ENCODE assay signal across 8 mouse cellular contexts in genomic region chr9:66240991-66241390, GRCm38 (mm10).
A peak's percentile ranks its signal among the peaks of the same experiment; 100 is the strongest.
DNase-seq lines count a peak whose midpoint lies in the region; ATAC-seq and TF ChIP-seq lines count a peak whose summit lies in the region.

No protein-coding gene starts in this region.

- no peak overlapping the region for H3K4me2 ChIP-seq in heart, embryonic 15.5 days
- H3K4me2 ChIP-seq in stomach, postnatal 0 days (replicated peaks; ENCODE audit: low read depth): no peak overlapping the region

- TF ChIP-seq EP300 in stomach, postnatal 0 days (optimal IDR thresholded peaks at IDR 0.05): no peak

- no peak for TF ChIP-seq POLR2A in cortical plate, adult 2 months (IDR thresholded peaks at IDR 0.05; ENCODE audit: extremely low read depth, insufficient read depth, low read length)

- peak; percentile 50; the same call in 1 of the 2 replicates for TF ChIP-seq CTCF in cortical plate, adult 2 months (IDR thresholded peaks at IDR 0.05; ENCODE audit: extremely low read depth, insufficient read depth, low read length)
- TF ChIP-seq CTCF in stomach, postnatal 0 days (IDR thresholded peaks at IDR 0.05; ENCODE audit: low read depth): peak; percentile 87

- no peak overlapping the region for H3K4me3 ChIP-seq in heart, embryonic 15.5 days
- H3K4me3 ChIP-seq in cortical plate, adult 2 months (ENCODE audit: insufficient read depth, low read length): no peak overlapping the region
- no peak overlapping the region for H3K4me3 ChIP-seq in stomach, postnatal 0 days (ENCODE audit: low read depth, low read length)

- H3K27me3 ChIP-seq in heart, embryonic 15.5 days: no peaks in the 10 kb centered on the region
- H3K27me3 ChIP-seq in stomach, postnatal 0 days (ENCODE audit: control insufficient read depth, insufficient read depth, low read length): no peaks in the 10 kb centered on the region

- no peaks in the 10 kb centered on the region for H3K9me3 ChIP-seq in heart, embryonic 15.5 days (replicated peaks)
- no peaks in the 10 kb centered on the region for H3K9me3 ChIP-seq in stomach, postnatal 0 days (ENCODE audit: control insufficient read depth, low read length)

- ATAC-seq in heart, embryonic 15.5 days (replicated peaks; ENCODE audit: insufficient number of reproducible peaks, insufficient read depth, low FRiP score, low read depth): no peak
- ATAC-seq in stomach, postnatal 0 days (ENCODE audit: low FRiP score, low TSS enrichment): peak; percentile 35; the same call in 1 of the 2 replicates

- H3K4me1 ChIP-seq in heart, embryonic 15.5 days (replicated peaks): peaks cover 38% of the 10 kb centered on the region
- no peaks in the 10 kb centered on the region for H3K4me1 ChIP-seq in cortical plate, adult 2 months (ENCODE audit: control insufficient read depth, insufficient read depth, low read length)
- H3K4me1 ChIP-seq in stomach, postnatal 0 days (replicated peaks; ENCODE audit: control insufficient read depth, insufficient read depth): peaks cover 2% of the 10 kb centered on the region; the same call in 1 of the 2 replicates

- H3K27ac ChIP-seq in heart, embryonic 15.5 days: 0 out of 2 replicates have a peak overlapping the region, but pooled peaks have one; percentile 10
- H3K27ac ChIP-seq in cortical plate, adult 2 months (ENCODE audit: insufficient read depth, low read length): no peak overlapping the region
- H3K27ac ChIP-seq in stomach, postnatal 0 days (replicated peaks): no peak overlapping the region

- no peak overlapping the region for H3K9ac ChIP-seq in heart, embryonic 15.5 days
- no peak overlapping the region for H3K9ac ChIP-seq in stomach, postnatal 0 days (ENCODE audit: low read length)

- WGBS in heart, embryonic 15.5 days: 58% methylated on average over 3 of the region's 3 CpGs
- 43% methylated on average over 3 of the region's 3 CpGs for WGBS in stomach, postnatal 0 days

- DNase-seq in heart, adult 9 months (ENCODE audit: low spot score in 2 of 2): no peak
- peak; percentile 24 for DNase-seq in spleen, adult 12 weeks (ENCODE audit: low spot score)
- no peak for DNase-seq in spleen, postnatal 36 days (ENCODE audit: low spot score in 2 of 2)
- peak; percentile 47 to 60 for DNase-seq in kidney, postnatal 4 days
- peak; percentile 48 for DNase-seq in stomach, postnatal 0 days (ENCODE audit: low spot score)
- DNase-seq in testis, postnatal 14 days (ENCODE audit: low spot score): no peak

- no peaks in the 10 kb centered on the region for H3K36me3 ChIP-seq in heart, embryonic 15.5 days
- H3K36me3 ChIP-seq in stomach, postnatal 0 days (ENCODE audit: control insufficient read depth, insufficient read depth, low read length): no peaks in the 10 kb centered on the region

Comparison
In these comparisons a context has a peak if more than half of its experiments do, and no peak if none do; other contexts are left out.
1. DNase-seq: peak in spleen, adult 12 weeks (single experiment), kidney, postnatal 4 days (2 of 2) and stomach, postnatal 0 days (single experiment); none in heart, adult 9 months (0 of 2), spleen, postnatal 36 days (0 of 2) and testis, postnatal 14 days (single experiment).